Mouse (Mus musculus) erythroblast, embryonic 14.5 days (primary cell): Measurements from ENCODE around the gene Adamts2.

Experiments
- GATA1 ChIP-seq: IDR thresholded peaks from 2 replicates; pipeline ENCODE4 v1.6.1; 2012; ENCODE audit warnings: low read length, inconsistent platforms, mixed read lengths
- TAL1 ChIP-seq: IDR thresholded peaks from 3 replicates; pipeline ENCODE4 v1.6.1; 2012; ENCODE audit warnings: low read length, inconsistent platforms, mixed read lengths

DNA sequence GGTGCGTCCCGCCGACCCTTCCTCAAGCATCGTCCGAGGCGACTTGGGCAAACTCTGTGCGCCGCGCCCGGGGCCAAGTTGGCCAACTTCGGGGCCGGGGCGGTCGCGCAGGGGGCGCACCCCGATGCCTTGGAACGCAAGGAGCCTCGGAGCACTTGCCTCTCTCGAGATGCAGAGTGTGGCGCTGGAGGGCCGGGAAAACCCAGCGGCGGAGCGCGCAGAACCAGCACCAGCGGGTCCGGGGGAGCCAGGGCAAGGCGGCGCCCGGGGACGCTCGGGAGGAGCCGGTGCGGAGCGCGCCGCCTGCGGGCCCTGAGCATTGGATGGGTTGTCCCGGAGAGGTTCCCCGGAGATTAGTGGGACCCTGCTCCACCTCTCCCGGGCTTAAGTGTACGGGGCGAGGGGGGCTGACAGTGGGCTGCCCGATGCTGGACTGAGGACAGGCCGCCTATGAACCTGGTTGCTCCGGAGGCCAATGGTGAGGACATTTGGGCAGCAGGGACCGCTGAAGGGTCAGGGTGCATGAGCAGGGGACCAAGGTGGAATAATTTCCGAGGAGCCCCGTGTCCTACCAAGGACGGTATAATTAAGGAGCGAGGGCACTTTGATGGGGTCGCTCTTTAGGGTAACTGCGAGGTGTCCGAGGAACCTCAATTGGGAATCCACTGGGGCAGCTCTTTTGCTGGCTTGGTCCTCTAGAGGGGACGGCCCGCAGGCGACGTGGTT is 635 bp downstream of the Adamts2 start:
- TF ChIP-seq GATA1: no peak
- no peak for TF ChIP-seq TAL1
